Mouse (Mus musculus) right cerebral cortex, adult 18-20 months (tissue): ENCODE measurements around the gene Vmn2r102.

ENCODE experiments used
- DNase-seq: peaks from one replicate; pipeline ENCODE4 v3.0.0; 2022; ENCODE audit warnings: mixed read lengths

Vmn2r102 gene

DNA sequence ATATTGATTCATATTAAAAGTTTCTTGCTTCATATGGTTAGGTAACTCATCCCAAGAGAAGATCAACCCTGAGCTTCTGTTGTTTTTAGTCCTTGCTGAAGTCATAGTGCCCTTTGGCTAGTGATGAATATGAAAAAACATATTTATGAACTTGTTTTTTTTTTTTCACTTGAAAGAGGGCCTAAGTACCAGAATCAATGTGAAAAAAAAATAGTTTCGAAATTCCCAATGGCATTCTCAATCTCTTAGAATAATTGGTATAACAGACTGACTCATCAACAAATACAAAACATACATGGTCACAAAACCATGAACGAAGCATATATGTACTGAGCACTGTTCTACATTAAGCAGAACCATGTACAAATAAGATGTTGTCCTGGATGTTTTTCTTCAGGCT is at the start of gene Vmn2r102:
Vmn2r102 (plus strand) TSS at position 301 of the 400 bp plus-strand sequence.
- no peak for DNase-seq

DNA sequence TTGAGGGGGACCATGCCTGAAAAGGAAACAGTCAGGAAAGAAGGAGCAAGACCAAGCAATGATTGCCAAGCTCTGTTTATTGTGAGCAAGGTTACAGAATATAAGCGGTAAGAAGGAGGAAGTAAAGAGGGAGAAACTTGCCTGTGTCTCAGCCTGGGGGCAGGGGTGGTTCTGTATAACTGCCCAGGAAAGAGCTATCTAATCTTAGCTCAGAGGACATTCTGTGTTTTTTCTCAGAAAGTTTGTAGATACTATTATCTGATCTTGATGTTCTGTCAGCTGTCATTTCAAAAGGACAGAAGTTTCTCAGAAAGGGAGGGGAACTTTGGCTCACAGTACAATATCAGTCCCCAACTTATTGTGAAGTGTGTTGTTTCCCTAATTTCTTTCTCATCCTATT is 30.8 kb upstream of the Vmn2r102 start:
- DNase-seq: no peak

DNA sequence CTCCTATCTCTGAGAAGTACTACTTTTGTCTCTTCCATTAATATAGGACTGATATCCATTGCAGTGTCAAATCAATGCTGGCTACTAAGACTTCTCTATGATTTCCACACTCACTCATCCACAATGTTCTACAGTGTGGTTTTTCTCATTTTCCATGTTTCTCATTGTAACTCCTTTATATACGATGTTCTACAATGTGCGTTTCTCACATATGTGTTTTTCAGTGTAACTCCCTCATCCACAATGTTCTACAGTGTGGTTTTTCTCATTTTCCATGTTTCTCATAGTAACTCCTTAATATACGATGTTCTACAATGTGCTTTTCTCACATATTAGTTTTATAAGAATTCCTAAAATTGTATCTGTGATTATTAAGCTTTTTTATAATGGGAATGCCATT is 1.7 kb upstream of the Vmn2r102 start:
- DNase-seq: no peak

DNA sequence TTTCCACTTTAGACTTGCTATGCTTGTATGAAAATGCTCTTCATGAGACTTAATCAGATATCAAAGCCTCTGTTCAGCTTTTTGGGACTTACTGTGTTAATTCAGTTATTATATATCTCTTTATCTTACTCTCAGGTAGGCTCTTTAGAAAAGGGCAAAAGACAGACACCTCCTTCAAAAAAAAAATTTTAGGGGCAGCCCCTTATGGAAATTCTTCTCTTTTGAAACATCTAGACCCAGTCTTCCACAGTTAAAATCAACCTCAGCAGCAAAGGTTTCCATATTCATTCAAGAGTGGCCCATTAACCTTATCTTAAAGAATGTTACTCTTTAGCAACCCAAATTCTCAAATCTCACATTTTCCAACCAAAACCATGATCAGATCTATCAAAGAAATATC is 31.9 kb downstream of the Vmn2r102 start:
- no peak for DNase-seq
